Mouse (Mus musculus): Measurements from ENCODE around the gene Skint6. TPM values are rescaled to one million over a fixed set of nuclear protein-coding genes. Genes with fewer than 3 reads are reported as not detected.
"Not testable (repeated sequence)": the region's sequence is repeated elsewhere in the genome, so short reads cannot be mapped to it uniquely, and the experiment has no call there.

Skint6 gene
- polyA plus RNA-seq (2012; rRNA removed) = not detected in 2 replicates

- 22% methylated on average over 2 of the region's 2 CpGs for WGBS
- no peak within 1 kb of the TSS for H3K4me3 ChIP-seq (ENCODE audit: low read depth, low read length)
- H3K27me3 ChIP-seq (ENCODE audit: control insufficient read depth, insufficient read depth, low read length) = no peaks in the 10 kb centered on the region
- H3K4me1 ChIP-seq (ENCODE audit: control insufficient read depth, insufficient read depth, insufficient read length, low read length) = no peaks in the 10 kb centered on the region
- H3K36me3 ChIP-seq (ENCODE audit: control insufficient read depth, insufficient read depth, low read length) = no peaks in the 10 kb centered on the region
- no peak for TF ChIP-seq CTCF (IDR thresholded peaks at IDR 0.05; ENCODE audit: extremely low read depth, insufficient read length, insufficient replicate concordance, low read depth, low read length)
- no peak for TF ChIP-seq POLR2A (IDR thresholded peaks at IDR 0.05; ENCODE audit: low read depth, low read length)
- H3K27ac ChIP-seq (ENCODE audit: insufficient read depth, low read depth, low read length) = no peak within 1 kb of the TSS
These were observed at the start of gene Skint6 for GRCm38 (mm10) chr4:113286873-113287272. Skint6 (minus strand) TSS chr4:113286973.

GRCm38 (mm10) chr4:113320911-113321310, 34.1 kb upstream of the Skint6 start:
- H3K4me3 ChIP-seq (ENCODE audit: low read depth, low read length) = no peak overlapping the region
- no peaks in the 10 kb centered on the region for H3K4me1 ChIP-seq (ENCODE audit: control insufficient read depth, insufficient read depth, insufficient read length, low read length)
- no peaks in the 10 kb centered on the region for H3K36me3 ChIP-seq (ENCODE audit: control insufficient read depth, insufficient read depth, low read length)
- no peak for TF ChIP-seq POLR2A (IDR thresholded peaks at IDR 0.05; ENCODE audit: low read depth, low read length)
- TF ChIP-seq CTCF (IDR thresholded peaks at IDR 0.05; ENCODE audit: extremely low read depth, insufficient read length, insufficient replicate concordance, low read depth, low read length) = no peak
- H3K27me3 ChIP-seq (ENCODE audit: control insufficient read depth, insufficient read depth, low read length) = no peaks in the 10 kb centered on the region
- H3K27ac ChIP-seq (ENCODE audit: insufficient read depth, low read depth, low read length) = no peak overlapping the region
- WGBS = 72% methylated on average over 1 of the region's 1 CpGs

GRCm38 (mm10) chr4:113301773-113302473, 15.2 kb upstream of the Skint6 start:
- H3K4me1 ChIP-seq (ENCODE audit: control insufficient read depth, insufficient read depth, insufficient read length, low read length) = no peaks in the 10 kb centered on the region
- no peak overlapping the region for H3K27ac ChIP-seq (ENCODE audit: insufficient read depth, low read depth, low read length)
- H3K4me3 ChIP-seq (ENCODE audit: low read depth, low read length) = no peak overlapping the region
- TF ChIP-seq CTCF (IDR thresholded peaks at IDR 0.05; ENCODE audit: extremely low read depth, insufficient read length, insufficient replicate concordance, low read depth, low read length) (no peak), POLR2A (IDR thresholded peaks at IDR 0.05; ENCODE audit: low read depth, low read length) (no peak)
- H3K27me3 ChIP-seq (ENCODE audit: control insufficient read depth, insufficient read depth, low read length) = no peaks in the 10 kb centered on the region
- no peaks in the 10 kb centered on the region for H3K36me3 ChIP-seq (ENCODE audit: control insufficient read depth, insufficient read depth, low read length)
- WGBS = 27% methylated on average over 3 of the region's 3 CpGs

- TF ChIP-seq POLR2A (IDR thresholded peaks at IDR 0.05; ENCODE audit: low read depth, low read length) (no peak), CTCF (IDR thresholded peaks at IDR 0.05; ENCODE audit: extremely low read depth, insufficient read length, insufficient replicate concordance, low read depth, low read length) (no peak)
- H3K27me3 ChIP-seq (ENCODE audit: control insufficient read depth, insufficient read depth, low read length) = no peaks in the 10 kb centered on the region
- no peak overlapping the region for H3K4me3 ChIP-seq (ENCODE audit: low read depth, low read length)
- WGBS = 38% methylated on average over 1 of the region's 1 CpGs
- no peaks in the 10 kb centered on the region; the same call in 1 of the 2 replicates for H3K4me1 ChIP-seq (ENCODE audit: control insufficient read depth, insufficient read depth, insufficient read length, low read length)
- no peaks in the 10 kb centered on the region for H3K36me3 ChIP-seq (ENCODE audit: control insufficient read depth, insufficient read depth, low read length)
- H3K27ac ChIP-seq (ENCODE audit: insufficient read depth, low read depth, low read length) = no peak overlapping the region
These were observed 23.3 kb downstream of the Skint6 start for GRCm38 (mm10) chr4:113263363-113264060.

GRCm38 (mm10) chr4:113245808-113246207, 41.0 kb downstream of the Skint6 start:
- no peaks in the 10 kb centered on the region for H3K4me1 ChIP-seq (ENCODE audit: control insufficient read depth, insufficient read depth, insufficient read length, low read length)

GRCm38 (mm10) chr4:113067621-113068020, 219.2 kb downstream of the Skint6 start:
- Histone ChIP-seq H3K36me3 (ENCODE audit: control insufficient read depth, insufficient read depth, low read length) (no peaks in the 10 kb centered on the region), H3K27me3 (ENCODE audit: control insufficient read depth, insufficient read depth, low read length) (no peaks in the 10 kb centered on the region), H3K4me3 (ENCODE audit: low read depth, low read length) (no peak overlapping the region), H3K4me1 (ENCODE audit: control insufficient read depth, insufficient read depth, insufficient read length, low read length) (no peaks in the 10 kb centered on the region), H3K27ac (ENCODE audit: insufficient read depth, low read depth, low read length) (no peak overlapping the region)
- TF ChIP-seq CTCF (IDR thresholded peaks at IDR 0.05; ENCODE audit: extremely low read depth, insufficient read length, insufficient replicate concordance, low read depth, low read length) (no peak), POLR2A (IDR thresholded peaks at IDR 0.05; ENCODE audit: low read depth, low read length) (no peak)
- WGBS = 16% methylated on average over 3 of the region's 3 CpGs

More at GRCm38 (mm10) chr4:113245808-113246207, 41.0 kb downstream of the Skint6 start:
- Histone ChIP-seq H3K27ac (ENCODE audit: insufficient read depth, low read depth, low read length) (no peak overlapping the region), H3K27me3 (ENCODE audit: control insufficient read depth, insufficient read depth, low read length) (no peaks in the 10 kb centered on the region), H3K4me3 (ENCODE audit: low read depth, low read length) (no peak overlapping the region), H3K36me3 (ENCODE audit: control insufficient read depth, insufficient read depth, low read length) (no peaks in the 10 kb centered on the region)
- TF ChIP-seq POLR2A (IDR thresholded peaks at IDR 0.05; ENCODE audit: low read depth, low read length) (no peak), CTCF (IDR thresholded peaks at IDR 0.05; ENCODE audit: extremely low read depth, insufficient read length, insufficient replicate concordance, low read depth, low read length) (no peak)

- H3K27me3 ChIP-seq (ENCODE audit: control insufficient read depth, insufficient read depth, low read length); H3K4me1 ChIP-seq (ENCODE audit: control insufficient read depth, insufficient read depth, insufficient read length, low read length); H3K27ac ChIP-seq (ENCODE audit: insufficient read depth, low read depth, low read length); H3K4me3 ChIP-seq (ENCODE audit: low read depth, low read length); H3K36me3 ChIP-seq (ENCODE audit: control insufficient read depth, insufficient read depth, low read length): not testable (repeated sequence)
- WGBS = 39% methylated on average over 22 of the region's 22 CpGs
These were observed 307.6 kb downstream of the Skint6 start for GRCm38 (mm10) chr4:112979160-112979559.

Measured in small intestine, adult 2 months (tissue).